Mouse (Mus musculus) adrenal gland, postnatal 25 days (tissue): ENCODE results near the gene Zfp800. TPM values are rescaled to one million over a fixed set of nuclear protein-coding genes. Genes with fewer than 3 reads are reported as not detected.

ENCODE experiments used
- DNase-seq: peaks from one replicate; pipeline ENCODE4 v3.0.0; 2021; ENCODE audit warnings: mixed read lengths
- total RNA-seq: library from RNA; stranded (reverse); gene quantifications from 2 replicates; pipeline ENCODE4 v1.2.3, GENCODE M21; 2021

Gene Zfp800
- total RNA-seq, 1 experiment from 2014 or later, result 29.3 TPM

- no peak for DNase-seq
Observed at GRCm38 (mm10) chr6:28396051-28396852, 1.6 kb downstream of the Zfp800 start.

- no peak for DNase-seq
Observed at GRCm38 (mm10) chr6:28389038-28389437, 8.8 kb downstream of the Zfp800 start.

- DNase-seq, result no peak
Observed at GRCm38 (mm10) chr6:28385169-28385568, 12.6 kb downstream of the Zfp800 start.

- DNase-seq, result no peak
Observed at GRCm38 (mm10) chr6:28381983-28382382, 15.8 kb downstream of the Zfp800 start.

- DNase-seq, result no peak
Observed at GRCm38 (mm10) chr6:28369966-28370683, 27.7 kb downstream of the Zfp800 start.

GRCm38 (mm10) chr6:28367575-28367974, 30.2 kb downstream of the Zfp800 start:
- no peak for DNase-seq

GRCm38 (mm10) chr6:28351066-28351465, 46.7 kb downstream of the Zfp800 start:
- DNase-seq, result no peak

GRCm38 (mm10) chr6:28345677-28346076, 52.1 kb downstream of the Zfp800 start:
- DNase-seq, result no peak

- DNase-seq, result no peak
Observed at GRCm38 (mm10) chr6:28345181-28345580, 52.6 kb downstream of the Zfp800 start.

- no peak for DNase-seq
Observed at GRCm38 (mm10) chr6:28342863-28343262, 54.9 kb downstream of the Zfp800 start.

- no peak for DNase-seq
Observed at GRCm38 (mm10) chr6:28341174-28341573, 56.6 kb downstream of the Zfp800 start.

GRCm38 (mm10) chr6:28339410-28339809, 58.4 kb downstream of the Zfp800 start:
- peak; percentile 5 for DNase-seq

GRCm38 (mm10) chr6:28333696-28334095, 64.1 kb downstream of the Zfp800 start:
- no peak for DNase-seq

GRCm38 (mm10) chr6:28332546-28332945, 65.3 kb downstream of the Zfp800 start:
- no peak for DNase-seq

GRCm38 (mm10) chr6:28329815-28330214, 68.0 kb downstream of the Zfp800 start:
- no peak for DNase-seq

GRCm38 (mm10) chr6:28329002-28329596, 68.7 kb downstream of the Zfp800 start:
- no peak for DNase-seq

- no peak for DNase-seq
Observed at GRCm38 (mm10) chr6:28326720-28327119, 71.1 kb downstream of the Zfp800 start.

- DNase-seq, result no peak
Observed at GRCm38 (mm10) chr6:28322399-28322798, 75.4 kb downstream of the Zfp800 start.

- no peak for DNase-seq
Observed at GRCm38 (mm10) chr6:28319648-28320270, 78.0 kb downstream of the Zfp800 start.

GRCm38 (mm10) chr6:28318820-28319573, 78.8 kb downstream of the Zfp800 start:
- no peak for DNase-seq

- no peak for DNase-seq
Observed at GRCm38 (mm10) chr6:28315208-28315607, 82.6 kb downstream of the Zfp800 start.

- DNase-seq, result no peak
Observed at GRCm38 (mm10) chr6:28312067-28312466, 85.7 kb downstream of the Zfp800 start.
